Mouse (Mus musculus): ENCODE data around the gene Cd28. TPM values are rescaled to one million over a fixed set of nuclear protein-coding genes. Genes with fewer than 3 reads are reported as not detected.

Cd28 gene
- total RNA-seq (2021) (10 to 100 TPM; 11.8 to 15.6 TPM), polyA plus RNA-seq (2012; rRNA removed) (1.2 and 2.4 TPM in 2 replicates)
- long read RNA-seq, partial matches to known transcripts = 0 of 5 reads
- long read RNA-seq, other reads (novel, unspliced or antisense) = 5 of 5 reads

GRCm38 (mm10) chr1:60716567-60716966 lies at the start of gene Cd28:
Gene Cd28, plus strand, starts transcription at chr1:60716800.
- Histone ChIP-seq H3K27me3 (ENCODE audit: control insufficient read depth, insufficient read depth, low read length) (no peaks in the 10 kb centered on the region), H3K36me3 (ENCODE audit: control insufficient read depth, insufficient read depth, low read length) (peaks cover 22% of the 10 kb centered on the region), H3K9ac (ENCODE audit: low read depth, low read length) (peak within 1 kb of the TSS; percentile 63), H3K4me1 (ENCODE audit: control insufficient read depth, insufficient read depth, low read length) (peaks cover 32% of the 10 kb centered on the region), H3K79me2 (replicated peaks; ENCODE audit: control insufficient read depth, insufficient read depth, low read length) (no peaks in the 10 kb centered on the region), H3K4me3 (peak within 1 kb of the TSS; percentile 37), H3K27ac (peak within 1 kb of the TSS; percentile 95)
- DNase-seq = peak; percentile 46 to 62
- peak; percentile 32; the same call in 1 of the 2 replicates for TF ChIP-seq POLR2A (IDR thresholded peaks at IDR 0.05; ENCODE audit: insufficient read depth, low read depth, low read length)
- TF ChIP-seq CTCF (IDR thresholded peaks at IDR 0.05) = no peak
- peak; percentile 86; the same call in 1 of the 2 replicates for TF ChIP-seq EP300 (IDR thresholded peaks at IDR 0.05; ENCODE audit: insufficient read depth, low read depth, low read length)
- WGBS = 49% methylated on average over 5 of the region's 5 CpGs
- intact Hi-C loops (cut with DNase I) = loop anchor here (2.0 to 5.0 kb wide), 7 partner anchors 64 to 304 kb away; partner anchors contain the start of gene Raph1

- Histone ChIP-seq H3K27ac (peak overlapping the region; percentile 64), H3K27me3 (ENCODE audit: control insufficient read depth, insufficient read depth, low read length) (no peaks in the 10 kb centered on the region), H3K79me2 (replicated peaks; ENCODE audit: control insufficient read depth, insufficient read depth, low read length) (no peaks in the 10 kb centered on the region), H3K9ac (ENCODE audit: low read depth, low read length) (peak overlapping the region; percentile 13), H3K4me1 (ENCODE audit: control insufficient read depth, insufficient read depth, low read length) (peaks cover 5% of the 10 kb centered on the region), H3K4me3 (peak overlapping the region; percentile 39), H3K36me3 (ENCODE audit: control insufficient read depth, insufficient read depth, low read length) (peaks cover 4% of the 10 kb centered on the region)
- intact Hi-C loops (cut with DNase I) = loop anchor here (2.0 to 5.0 kb wide), 2 partner anchors 47 to 194 kb away; no protein-coding TSS in a partner anchor
- 31% methylated on average over 17 of the region's 17 CpGs for WGBS
- DNase-seq = peak; percentile 63 to 72
- no peak for TF ChIP-seq POLR2A (IDR thresholded peaks at IDR 0.05; ENCODE audit: insufficient read depth, low read depth, low read length)
- TF ChIP-seq CTCF (IDR thresholded peaks at IDR 0.05) = no peak
- TF ChIP-seq EP300 (IDR thresholded peaks at IDR 0.05; ENCODE audit: insufficient read depth, low read depth, low read length) = peak; percentile 71
Observed at GRCm38 (mm10) chr1:60667873-60668616, 48.6 kb upstream of the Cd28 start.

GRCm38 (mm10) chr1:60669048-60669447 lies 47.6 kb upstream of the Cd28 start:
- peak overlapping the region; percentile 62 for H3K27ac ChIP-seq
- no peak overlapping the region for H3K4me3 ChIP-seq
- TF ChIP-seq POLR2A (IDR thresholded peaks at IDR 0.05; ENCODE audit: insufficient read depth, low read depth, low read length) (peak; percentile 39; the same call in 1 of the 2 replicates), CTCF (IDR thresholded peaks at IDR 0.05) (no peak), EP300 (IDR thresholded peaks at IDR 0.05; ENCODE audit: insufficient read depth, low read depth, low read length) (peak; percentile 76)
- no peaks in the 10 kb centered on the region for H3K27me3 ChIP-seq (ENCODE audit: control insufficient read depth, insufficient read depth, low read length)
- H3K9ac ChIP-seq (ENCODE audit: low read depth, low read length) = no peak overlapping the region
- H3K79me2 ChIP-seq (replicated peaks; ENCODE audit: control insufficient read depth, insufficient read depth, low read length) = no peaks in the 10 kb centered on the region
- intact Hi-C loops (cut with DNase I) = loop anchor here (2.0 to 5.0 kb wide), 2 partner anchors 46 to 193 kb away; no protein-coding TSS in a partner anchor
- WGBS = 18% methylated on average over 9 of the region's 9 CpGs
- H3K4me1 ChIP-seq (ENCODE audit: control insufficient read depth, insufficient read depth, low read length) = peaks cover 5% of the 10 kb centered on the region
- DNase-seq = peak; percentile 53 to 69
- peaks cover 4% of the 10 kb centered on the region for H3K36me3 ChIP-seq (ENCODE audit: control insufficient read depth, insufficient read depth, low read length)

GRCm38 (mm10) chr1:60669664-60670063 lies 46.9 kb upstream of the Cd28 start:
- 81% methylated on average over 2 of the region's 2 CpGs for WGBS
- DNase-seq = no peak
- Histone ChIP-seq H3K79me2 (replicated peaks; ENCODE audit: control insufficient read depth, insufficient read depth, low read length) (no peaks in the 10 kb centered on the region), H3K9ac (ENCODE audit: low read depth, low read length) (no peak overlapping the region), H3K27me3 (ENCODE audit: control insufficient read depth, insufficient read depth, low read length) (no peaks in the 10 kb centered on the region), H3K4me1 (ENCODE audit: control insufficient read depth, insufficient read depth, low read length) (peaks cover 5% of the 10 kb centered on the region), H3K27ac (peak overlapping the region; percentile 62), H3K4me3 (no peak overlapping the region), H3K36me3 (ENCODE audit: control insufficient read depth, insufficient read depth, low read length) (peaks cover 4% of the 10 kb centered on the region)
- intact Hi-C loops (cut with DNase I) = loop anchor here (2.0 to 5.0 kb wide), 2 partner anchors 45 to 193 kb away; no protein-coding TSS in a partner anchor
- TF ChIP-seq CTCF (IDR thresholded peaks at IDR 0.05) (no peak), EP300 (IDR thresholded peaks at IDR 0.05; ENCODE audit: insufficient read depth, low read depth, low read length) (no peak), POLR2A (IDR thresholded peaks at IDR 0.05; ENCODE audit: insufficient read depth, low read depth, low read length) (no peak)

- H3K36me3 ChIP-seq (ENCODE audit: control insufficient read depth, insufficient read depth, low read length) = peaks cover 4% of the 10 kb centered on the region
- H3K27ac ChIP-seq = no peak overlapping the region
- TF ChIP-seq EP300 (IDR thresholded peaks at IDR 0.05; ENCODE audit: insufficient read depth, low read depth, low read length) (no peak), POLR2A (IDR thresholded peaks at IDR 0.05; ENCODE audit: insufficient read depth, low read depth, low read length) (no peak)
- H3K27me3 ChIP-seq (ENCODE audit: control insufficient read depth, insufficient read depth, low read length) = no peaks in the 10 kb centered on the region
- H3K79me2 ChIP-seq (replicated peaks; ENCODE audit: control insufficient read depth, insufficient read depth, low read length) = no peaks in the 10 kb centered on the region
- intact Hi-C loops (cut with DNase I) = no loop called here
- no peak overlapping the region for H3K4me3 ChIP-seq
- DNase-seq = no peak
- H3K9ac ChIP-seq (ENCODE audit: low read depth, low read length) = no peak overlapping the region
- H3K4me1 ChIP-seq (ENCODE audit: control insufficient read depth, insufficient read depth, low read length) = peaks cover 5% of the 10 kb centered on the region
- WGBS = 64% methylated on average over 5 of the region's 5 CpGs
Observed at GRCm38 (mm10) chr1:60670172-60670571, 46.4 kb upstream of the Cd28 start.

- WGBS = 86% methylated on average over 4 of the region's 4 CpGs
- no peak for TF ChIP-seq EP300 (IDR thresholded peaks at IDR 0.05; ENCODE audit: insufficient read depth, low read depth, low read length)
- TF ChIP-seq CTCF (IDR thresholded peaks at IDR 0.05) = no peak
- TF ChIP-seq POLR2A (IDR thresholded peaks at IDR 0.05; ENCODE audit: insufficient read depth, low read depth, low read length) = no peak
- intact Hi-C loops (cut with DNase I) = no loop called here
- Histone ChIP-seq H3K36me3 (ENCODE audit: control insufficient read depth, insufficient read depth, low read length) (no peaks in the 10 kb centered on the region), H3K9ac (ENCODE audit: low read depth, low read length) (no peak overlapping the region), H3K4me1 (ENCODE audit: control insufficient read depth, insufficient read depth, low read length) (no peaks in the 10 kb centered on the region), H3K27me3 (ENCODE audit: control insufficient read depth, insufficient read depth, low read length) (no peaks in the 10 kb centered on the region), H3K79me2 (replicated peaks; ENCODE audit: control insufficient read depth, insufficient read depth, low read length) (no peaks in the 10 kb centered on the region), H3K4me3 (no peak overlapping the region), H3K27ac (no peak overlapping the region)
- DNase-seq = no peak
Observed at GRCm38 (mm10) chr1:60683766-60684165, 32.8 kb upstream of the Cd28 start.
